9 mouse cellular contexts compared by ENCODE assay signal in the genomic region with DNA sequence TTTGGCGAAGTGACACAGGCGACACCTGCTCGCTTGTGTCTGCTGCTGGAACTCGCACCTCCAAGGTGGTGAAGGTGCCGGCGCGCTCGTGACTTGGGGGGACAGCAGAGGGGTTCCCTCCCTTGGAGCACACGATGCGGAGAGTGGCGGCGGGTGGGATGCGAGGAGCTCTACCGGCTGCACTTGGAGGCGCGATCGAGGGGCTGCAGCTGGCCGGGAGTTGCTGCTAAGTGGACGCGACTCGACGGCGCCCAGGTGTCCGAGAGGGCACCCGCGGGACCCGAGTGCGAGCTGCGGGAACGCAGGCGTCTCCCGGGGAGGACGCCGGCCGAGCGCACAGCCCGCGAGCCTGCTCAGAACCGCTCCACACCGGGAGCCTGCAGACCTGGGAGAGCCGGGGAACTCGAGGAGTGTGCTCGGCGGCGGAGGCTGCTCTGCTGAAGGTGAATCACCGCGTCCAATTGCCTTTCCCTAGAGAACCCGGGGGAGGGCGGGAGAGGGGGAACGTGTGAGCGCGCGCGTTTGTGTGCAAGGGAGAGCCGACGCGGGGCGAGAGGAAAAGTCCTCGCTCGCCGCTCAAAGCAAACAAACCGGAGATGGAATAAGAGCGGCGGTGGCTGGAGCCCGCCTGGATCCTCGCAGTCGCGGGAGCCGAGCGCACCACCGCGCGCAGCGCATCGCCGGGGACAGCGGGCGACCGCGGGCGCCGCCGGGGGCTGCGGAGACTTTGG. TPM values are rescaled to one million over a fixed set of nuclear protein-coding genes. Genes with fewer than 3 reads are reported as not detected.
A peak's percentile ranks its signal among the peaks of the same experiment; 100 is the strongest.
DNase-seq lines count a peak whose midpoint lies in the region; ATAC-seq and TF ChIP-seq lines count a peak whose summit lies in the region.
"Had no signal": no experiment of that assay in that cellular context is flagged by ENCODE, and none has a peak within 500 bp of the region (broad histone marks: within the 10 kb centered on the region; RNA-seq: fewer than 3 reads in every experiment).

No protein-coding gene starts in this region.

- no peak overlapping the region for H3K4me3 ChIP-seq in lung, adult 2 months (replicated peaks; ENCODE audit: extremely low read depth, low read depth, low read length)
- H3K4me3 ChIP-seq in cortical plate, adult 2 months (ENCODE audit: insufficient read depth, low read length), result peak overlapping the region; percentile 86
- H3K4me3 ChIP-seq in heart, embryonic 14.5 days (ENCODE audit: control insufficient read depth in 1 of 2, insufficient read depth in 1 of 2, low read depth in 1 of 2, low read length in 2 of 2), result peak overlapping the region; percentile 50 to 59
- peak overlapping the region; percentile 45 for H3K4me3 ChIP-seq in liver, embryonic 16.5 days (ENCODE audit: low read depth, low read length)

- peak overlapping the region; percentile 62 for H3K9ac ChIP-seq in heart, embryonic 14.5 days (ENCODE audit: low read length)
- H3K9ac ChIP-seq in liver, embryonic 16.5 days (ENCODE audit: low read depth, low read length), result no peak overlapping the region

- H3K9me3 ChIP-seq in heart, embryonic 14.5 days (ENCODE audit: control insufficient read depth, low read length), result no peaks in the 10 kb centered on the region
- H3K9me3 ChIP-seq in liver, embryonic 16.5 days (replicated peaks; ENCODE audit: control insufficient read depth, low read length), result no peaks in the 10 kb centered on the region

- DNase-seq in lung, adult 2 months, result peak; percentile 12
- DNase-seq in lung, postnatal 25 days (ENCODE audit: low spot score), result no peak
- DNase-seq in layer of hippocampus, adult 18-20 months (ENCODE audit: low spot score in 2 of 2), result peak; percentile 58 to 77
- peak; percentile 27 for DNase-seq in retina, postnatal 7 days (ENCODE audit: low read depth, low spot score)
- no peak for DNase-seq in adipocyte (ENCODE audit: low spot score)

- no peaks in the 10 kb centered on the region for H3K36me3 ChIP-seq in heart, embryonic 14.5 days (ENCODE audit: control insufficient read depth, insufficient read depth, low read length)
- no peaks in the 10 kb centered on the region for H3K36me3 ChIP-seq in liver, embryonic 16.5 days (ENCODE audit: control insufficient read depth, insufficient read depth)

- WGBS in lung, adult 2 months, result 1% methylated on average over 84 of the region's 84 CpGs
- under 1% methylated on average over 84 of the region's 84 CpGs for WGBS in heart, embryonic 14.5 days
- WGBS in liver, embryonic 16.5 days (ENCODE audit: insufficient replicate concordance), result under 1% methylated on average over 83 of the region's 84 CpGs

- no peak for TF ChIP-seq POLR2A in lung, adult 2 months (IDR thresholded peaks at IDR 0.05; ENCODE audit: borderline replicate concordance, extremely low read depth, low read depth, low read length)
- peak; percentile 52; the same call in 1 of the 2 replicates for TF ChIP-seq POLR2A in cortical plate, adult 2 months (IDR thresholded peaks at IDR 0.05; ENCODE audit: extremely low read depth, insufficient read depth, low read length)

- no peak for TF ChIP-seq CTCF in lung, adult 2 months (IDR thresholded peaks at IDR 0.05; ENCODE audit: insufficient read depth, low read length)
- no peak for TF ChIP-seq CTCF in cortical plate, adult 2 months (IDR thresholded peaks at IDR 0.05; ENCODE audit: extremely low read depth, insufficient read depth, low read length)

- H3K4me2 ChIP-seq in heart, embryonic 14.5 days (ENCODE audit: low read length), result peak overlapping the region; percentile 99
- H3K4me2 ChIP-seq in liver, embryonic 16.5 days (ENCODE audit: low read depth, low read length), result peak overlapping the region; percentile 58

- H3K4me1 ChIP-seq in lung, adult 2 months (ENCODE audit: control insufficient read depth, insufficient read depth, low read length), result no peaks in the 10 kb centered on the region
- no peaks in the 10 kb centered on the region for H3K4me1 ChIP-seq in cortical plate, adult 2 months (ENCODE audit: control insufficient read depth, insufficient read depth, low read length)
- H3K4me1 ChIP-seq in heart, embryonic 14.5 days (ENCODE audit: control insufficient read depth in 2 of 2, insufficient read depth in 2 of 2, low read length in 2 of 2), result peaks cover 6 to 8% of the 10 kb centered on the region in 2 experiments; a peak in 3 of 4 replicates
- no peaks in the 10 kb centered on the region for H3K4me1 ChIP-seq in liver, embryonic 16.5 days (ENCODE audit: control insufficient read depth, low read depth, low read length)

- ATAC-seq in heart, embryonic 14.5 days (ENCODE audit: insufficient number of reproducible peaks, insufficient read depth, low FRiP score, low read depth), result peak; percentile 69
- no peak for ATAC-seq in liver, embryonic 16.5 days (ENCODE audit: low read depth)

- H3K27ac ChIP-seq in cortical plate, adult 2 months (ENCODE audit: insufficient read depth, low read length), result peak overlapping the region; percentile 84
- H3K27ac ChIP-seq in heart, embryonic 14.5 days (replicated peaks in 1 of 2; ENCODE audit: control insufficient read depth in 1 of 2, insufficient read depth in 1 of 2, low read depth in 2 of 2, low read length in 2 of 2), result no peak overlapping the region
- no peak overlapping the region for H3K27ac ChIP-seq in liver, embryonic 16.5 days (ENCODE audit: low read length)

- peaks cover 19% of the 10 kb centered on the region; the same call in 1 of the 2 replicates for H3K27me3 ChIP-seq in heart, embryonic 14.5 days (ENCODE audit: control insufficient read depth, insufficient read depth, low read length)
- peaks cover 30% of the 10 kb centered on the region for H3K27me3 ChIP-seq in liver, embryonic 16.5 days (ENCODE audit: control insufficient read depth, insufficient read depth, low read depth, low read length)

RNA-seq across cellular contexts. Expression of a gene that starts 0.8 kb away (rescaled TPM):
- polyA plus RNA-seq in lung, adult 2 months (2012; rRNA removed), result 0.07 TPM in 1 of 2 replicates, not detected in the other
- 28.2 and 30.0 TPM in 2 replicates for polyA plus RNA-seq in cortical plate, adult 2 months (2012; rRNA removed)
- 0.51 and 0.54 TPM in 2 replicates for polyA plus RNA-seq in heart, embryonic 14.5 days (2014; fragmentation: Nextera tagmentation; extraction: Ambion mirVana)
- 10 to 100 TPM; 44.7 to 45.1 TPM for total RNA-seq in layer of hippocampus, adult 18-20 months (2021)
- 0.24 and 0.30 TPM in 2 replicates for polyA plus RNA-seq in liver, embryonic 16.5 days (2015; fragmentation: Nextera tagmentation; extraction: Ambion mirVana)
- polyA plus RNA-seq: spleen, adult 2 months had no signal

Comparison
In these comparisons a context has a peak if more than half of its experiments do, and no peak if none do; other contexts are left out.
1. DNase-seq: peak in lung, adult 2 months (single experiment), layer of hippocampus, adult 18-20 months (2 of 2) and retina, postnatal 7 days (single experiment); none in lung, postnatal 25 days (single experiment) and adipocyte (single experiment).
2. RNA of a gene that starts 0.8 kb away (polyA plus RNA-seq): 28.2 to 30.0 TPM in cortical plate, adult 2 months; 0.51 to 0.54 TPM in heart, embryonic 14.5 days, 0.24 to 0.30 TPM in liver, embryonic 16.5 days and 0.07 TPM in lung, adult 2 months; every median in the first group is over 10 times any median in the second.